Mouse (Mus musculus): ENCODE results near the gene Imp4. TPM values are rescaled to one million over a fixed set of nuclear protein-coding genes. Genes with fewer than 3 reads are reported as not detected.

Gene Imp4
- polyA plus RNA-seq (2015; fragmentation: Nextera tagmentation; extraction: Ambion mirVana) = 73.8 and 81.4 TPM in 2 replicates

DNA sequence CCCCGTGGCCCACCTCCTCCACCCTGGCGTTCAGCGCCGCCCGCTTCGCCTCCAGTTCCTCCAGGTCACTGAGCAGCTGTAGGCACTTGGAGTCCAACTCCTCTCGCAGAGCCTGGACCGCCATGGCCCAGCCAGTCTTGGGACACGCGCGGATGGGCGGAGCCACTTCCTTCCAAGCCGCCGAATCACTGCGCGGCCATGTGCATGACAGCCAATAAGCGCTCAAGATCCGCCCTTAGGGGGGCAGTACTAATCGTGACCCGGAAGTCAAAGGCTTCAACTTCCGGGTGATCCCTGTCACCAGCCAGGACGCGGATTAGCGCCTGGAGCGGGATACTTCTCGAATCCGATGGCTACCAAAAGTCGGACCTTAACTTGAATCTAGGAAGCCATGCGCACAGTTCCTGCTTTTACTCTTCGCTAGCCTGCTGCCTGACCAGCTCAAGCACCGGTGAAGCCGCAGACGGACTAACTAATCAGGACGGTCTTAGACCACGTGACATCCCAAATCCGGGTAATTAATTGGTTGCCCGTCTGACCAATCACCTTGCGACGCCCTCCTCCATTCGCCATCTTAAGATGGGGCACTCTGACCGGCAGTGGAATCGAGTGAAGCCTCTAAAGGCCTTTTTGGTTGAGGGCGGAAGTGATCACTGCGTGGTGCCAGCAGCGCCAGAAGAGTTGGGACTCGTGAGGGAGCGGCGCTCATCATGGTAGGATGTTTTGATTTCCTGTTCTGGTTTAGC, at the start of gene Imp4, which contains the start of gene Ccdc115:
Imp4 (plus strand) TSS at position 637 of the 746 bp plus-strand sequence.
Ccdc115 (minus strand) TSS at position 458 of the 746 bp plus-strand sequence.
- H3K9ac ChIP-seq = peak within 1 kb of the TSS; percentile 73
- under 1% methylated on average over 48 of the region's 48 CpGs for WGBS (ENCODE audit: insufficient replicate concordance)
- ATAC-seq (ENCODE audit: low read depth) = peak; percentile 92
- H3K27me3 ChIP-seq = no peaks in the 10 kb centered on the region
- no peaks in the 10 kb centered on the region for H3K9me3 ChIP-seq (replicated peaks)
- H3K4me1 ChIP-seq (replicated peaks) = peaks cover 43% of the 10 kb centered on the region
- H3K4me3 ChIP-seq (replicated peaks) = peak within 1 kb of the TSS; percentile 75
- peak; percentile 96 for DNase-seq
- peak within 1 kb of the TSS; percentile 79 for H3K4me2 ChIP-seq
- H3K36me3 ChIP-seq = peaks cover 27% of the 10 kb centered on the region
- H3K27ac ChIP-seq = peak within 1 kb of the TSS; percentile 16; the same call in 1 of the 2 replicates

DNA sequence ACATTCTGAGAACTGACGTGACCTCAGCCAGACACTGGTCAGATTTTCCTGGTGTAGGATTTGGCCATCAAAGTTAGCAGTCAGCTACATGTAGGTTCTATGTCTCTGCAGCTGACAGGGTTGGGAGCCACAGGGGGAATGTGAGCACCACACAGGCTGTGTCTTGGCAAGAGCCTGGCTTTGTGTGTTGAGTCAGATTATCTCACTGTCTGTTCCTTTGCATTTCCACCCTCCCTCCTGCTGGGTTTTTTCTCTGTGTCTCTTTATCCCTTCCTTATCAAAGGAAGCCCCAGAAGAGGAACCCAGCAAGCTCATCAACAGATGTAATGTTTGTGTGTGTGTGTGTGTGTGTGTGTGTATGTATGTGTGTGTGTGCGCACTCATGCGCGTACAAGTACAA, 43.3 kb upstream of the Imp4 start:
- no peaks in the 10 kb centered on the region for H3K36me3 ChIP-seq
- no peaks in the 10 kb centered on the region for H3K27me3 ChIP-seq
- ATAC-seq (ENCODE audit: low read depth) (no peak), DNase-seq (no peak)
- no peaks in the 10 kb centered on the region for H3K9me3 ChIP-seq (replicated peaks)
- no peak overlapping the region for H3K9ac ChIP-seq
- H3K4me2 ChIP-seq = no peak overlapping the region
- no peak overlapping the region for H3K27ac ChIP-seq
- no peaks in the 10 kb centered on the region for H3K4me1 ChIP-seq (replicated peaks)
- no peak overlapping the region for H3K4me3 ChIP-seq (replicated peaks)
- 71% methylated on average over 4 of the region's 4 CpGs for WGBS (ENCODE audit: insufficient replicate concordance)

DNA sequence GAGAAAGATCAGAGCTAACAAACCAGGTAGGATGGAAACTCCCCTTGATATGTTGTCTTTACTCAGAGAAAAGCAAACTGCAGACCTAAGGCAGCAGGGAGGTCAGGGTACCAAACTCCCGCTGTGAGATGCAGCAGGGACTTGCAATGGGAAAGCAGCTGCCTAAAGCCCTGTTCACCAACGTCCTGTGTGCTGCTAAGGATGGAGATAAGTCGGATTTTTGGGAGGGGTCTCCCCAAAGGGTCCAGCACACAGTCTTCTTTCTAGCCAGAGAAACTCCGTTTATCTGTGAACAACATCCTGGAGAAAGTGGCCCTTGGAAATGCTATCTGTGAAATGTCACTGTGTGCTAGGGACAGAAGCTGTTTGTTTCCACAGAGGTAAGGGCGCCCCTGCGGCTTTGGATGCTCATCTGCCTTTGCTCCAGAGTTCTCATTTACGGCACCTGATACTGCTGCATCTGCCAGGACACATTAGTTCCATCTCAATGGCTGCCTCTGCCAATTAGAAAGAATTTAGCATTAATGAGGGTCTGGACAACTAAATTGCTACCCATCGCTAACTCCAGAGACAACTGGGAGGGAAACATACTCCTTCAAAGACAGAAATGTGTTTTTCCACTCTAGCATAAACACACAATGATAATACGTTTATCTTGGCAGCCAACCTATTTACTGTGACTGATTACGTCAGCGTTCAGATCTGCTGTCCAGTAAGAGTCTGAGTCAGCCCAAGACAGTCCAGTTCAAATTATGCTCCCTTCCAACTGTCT, 40.3 kb upstream of the Imp4 start:
- Histone ChIP-seq H3K9ac (no peak overlapping the region), H3K4me1 (replicated peaks) (no peaks in the 10 kb centered on the region), H3K27me3 (no peaks in the 10 kb centered on the region), H3K4me2 (no peak overlapping the region), H3K36me3 (no peaks in the 10 kb centered on the region), H3K9me3 (replicated peaks) (no peaks in the 10 kb centered on the region), H3K4me3 (replicated peaks) (no peak overlapping the region), H3K27ac (no peak overlapping the region)
- WGBS (ENCODE audit: insufficient replicate concordance) = 45% methylated on average over 11 of the region's 11 CpGs
- ATAC-seq (ENCODE audit: low read depth) (no peak), DNase-seq (no peak)

DNA sequence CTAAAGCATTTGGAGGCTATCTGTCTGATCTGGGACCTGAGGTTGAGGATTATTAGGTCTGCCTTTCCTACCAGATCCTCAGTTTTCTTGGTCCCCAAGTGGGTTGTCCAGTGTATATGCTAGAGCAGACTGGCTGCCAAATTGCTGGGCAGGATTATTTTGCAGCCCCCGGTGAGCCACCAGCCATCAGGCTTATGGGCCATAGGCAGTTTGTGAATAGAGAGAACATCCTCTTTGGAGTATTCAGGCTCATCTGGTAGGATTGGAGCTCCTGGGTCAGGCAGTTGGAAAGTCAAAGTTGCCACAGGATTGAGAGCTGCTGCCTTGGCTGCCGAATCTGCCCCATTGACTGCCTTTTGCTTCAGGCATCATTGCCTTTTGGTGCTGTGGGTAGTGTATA, 11.2 kb upstream of the Imp4 start:
- Histone ChIP-seq H3K36me3 (peaks cover 21% of the 10 kb centered on the region), H3K4me2 (no peak overlapping the region), H3K4me1 (replicated peaks) (peaks cover 8% of the 10 kb centered on the region), H3K9ac (no peak overlapping the region), H3K27ac (no peak overlapping the region), H3K9me3 (replicated peaks) (peaks cover 30% of the 10 kb centered on the region), H3K4me3 (replicated peaks) (no peak overlapping the region), H3K27me3 (no peaks in the 10 kb centered on the region)
- no peak for ATAC-seq (ENCODE audit: low read depth)
- no peak for DNase-seq
- 76% methylated on average over 2 of the region's 2 CpGs for WGBS (ENCODE audit: insufficient replicate concordance)

DNA sequence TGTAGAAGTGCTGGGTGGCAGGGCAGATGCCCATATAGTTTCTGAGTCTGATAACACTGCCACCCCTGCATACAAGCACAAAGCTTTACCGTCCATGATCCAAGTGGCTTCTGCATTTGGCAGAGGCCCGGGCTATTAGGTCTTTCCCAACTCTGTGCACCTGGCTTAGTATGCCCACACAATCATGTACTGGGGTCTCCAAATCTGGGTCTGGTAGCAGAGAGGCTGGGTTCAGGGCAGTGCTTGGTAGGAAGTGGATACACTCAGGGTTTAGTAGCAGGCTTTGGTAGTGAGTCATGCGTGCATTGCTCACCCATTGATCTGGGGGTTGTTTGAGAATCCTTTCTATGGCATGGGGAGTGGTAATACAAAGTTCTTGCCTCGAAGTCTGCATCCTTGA, 10.4 kb upstream of the Imp4 start:
- H3K27me3 ChIP-seq = no peaks in the 10 kb centered on the region
- H3K4me3 ChIP-seq (replicated peaks) = no peak overlapping the region
- peaks cover 30% of the 10 kb centered on the region for H3K9me3 ChIP-seq (replicated peaks)
- no peak overlapping the region for H3K4me2 ChIP-seq
- peaks cover 21% of the 10 kb centered on the region for H3K36me3 ChIP-seq
- DNase-seq = no peak
- 74% methylated on average over 4 of the region's 4 CpGs for WGBS (ENCODE audit: insufficient replicate concordance)
- H3K27ac ChIP-seq = no peak overlapping the region
- H3K4me1 ChIP-seq (replicated peaks) = peaks cover 16% of the 10 kb centered on the region
- no peak for ATAC-seq (ENCODE audit: low read depth)
- H3K9ac ChIP-seq = no peak overlapping the region

DNA sequence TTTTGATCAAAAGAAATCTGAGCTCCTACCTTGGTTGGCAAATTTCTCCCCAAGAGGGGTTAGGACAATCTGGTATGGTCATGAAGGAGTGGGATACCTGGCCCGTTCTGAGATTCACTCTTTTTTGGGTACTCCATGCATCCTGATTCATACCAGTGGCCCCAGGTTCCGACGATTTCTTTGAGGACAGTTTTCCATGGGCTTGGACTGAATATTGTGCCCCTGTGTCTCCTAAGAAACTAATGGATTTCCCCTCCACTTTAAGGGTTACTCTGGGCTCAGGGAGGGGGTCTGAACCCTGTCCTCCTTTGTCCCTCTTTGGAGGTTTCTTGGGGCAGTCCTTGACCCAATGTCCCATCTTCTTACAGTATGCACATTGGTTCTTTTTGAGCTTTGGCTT, 8.7 kb upstream of the Imp4 start:
- Histone ChIP-seq H3K4me3 (replicated peaks) (no peak overlapping the region), H3K9me3 (replicated peaks) (peaks cover 30% of the 10 kb centered on the region), H3K36me3 (peaks cover 21% of the 10 kb centered on the region), H3K27me3 (no peaks in the 10 kb centered on the region), H3K9ac (no peak overlapping the region), H3K4me2 (no peak overlapping the region), H3K27ac (no peak overlapping the region), H3K4me1 (replicated peaks) (peaks cover 28% of the 10 kb centered on the region)
- DNase-seq (no peak), ATAC-seq (ENCODE audit: low read depth) (no peak)
- WGBS (ENCODE audit: insufficient replicate concordance) = 75% methylated on average over 3 of the region's 3 CpGs

DNA sequence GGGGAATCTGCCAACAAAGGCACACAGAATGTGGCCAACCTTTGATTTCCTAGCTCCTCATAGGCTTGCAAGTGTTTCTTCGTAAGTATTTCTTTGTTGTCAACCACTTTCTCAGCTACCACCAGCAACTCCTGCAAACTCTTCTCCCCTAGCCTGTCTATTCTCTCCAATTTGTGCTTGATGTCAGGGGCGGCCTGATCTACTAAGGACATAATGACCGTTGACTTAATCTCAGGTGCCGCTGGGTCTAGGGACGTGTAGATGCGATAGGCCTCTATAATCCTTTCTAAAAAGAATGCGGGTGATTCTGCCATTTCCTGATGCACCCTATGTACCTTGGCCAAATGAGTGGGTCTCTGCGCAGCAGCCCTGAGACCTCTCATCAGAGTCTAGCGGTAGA, 8.2 kb upstream of the Imp4 start:
- no peaks in the 10 kb centered on the region for H3K27me3 ChIP-seq
- H3K4me2 ChIP-seq = no peak overlapping the region
- H3K4me3 ChIP-seq (replicated peaks) = no peak overlapping the region
- peaks cover 32% of the 10 kb centered on the region for H3K4me1 ChIP-seq (replicated peaks)
- WGBS (ENCODE audit: insufficient replicate concordance) = 85% methylated on average over 9 of the region's 9 CpGs
- peaks cover 30% of the 10 kb centered on the region for H3K9me3 ChIP-seq (replicated peaks)
- H3K27ac ChIP-seq = no peak overlapping the region
- DNase-seq (no peak), ATAC-seq (ENCODE audit: low read depth) (no peak)
- H3K36me3 ChIP-seq = peaks cover 21% of the 10 kb centered on the region
- no peak overlapping the region for H3K9ac ChIP-seq

DNA sequence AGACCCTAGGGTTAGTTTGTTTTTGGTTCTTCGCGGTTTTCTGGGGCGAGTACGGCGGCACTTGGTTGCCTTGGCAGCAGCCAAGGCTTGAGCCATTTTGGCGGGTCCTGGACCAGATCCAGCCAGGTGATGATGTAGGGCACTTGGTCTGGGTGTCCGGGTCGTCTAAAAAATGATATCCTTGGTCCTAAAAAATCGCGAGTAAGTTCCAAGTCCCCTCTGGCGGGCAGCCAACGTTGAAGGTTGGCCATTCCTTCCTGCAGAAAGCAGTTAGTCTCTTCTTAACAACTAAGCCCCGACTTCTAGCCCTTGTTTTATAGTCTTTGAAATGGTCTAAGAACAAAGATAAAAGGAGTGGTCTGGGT, 7.3 kb upstream of the Imp4 start:
- WGBS (ENCODE audit: insufficient replicate concordance) = 60% methylated on average over 13 of the region's 13 CpGs
- Histone ChIP-seq H3K4me3 (replicated peaks) (peak overlapping the region; percentile 78), H3K4me1 (replicated peaks) (peaks cover 32% of the 10 kb centered on the region), H3K36me3 (peaks cover 23% of the 10 kb centered on the region), H3K9ac (no peak overlapping the region), H3K4me2 (peak overlapping the region; percentile 73), H3K27ac (no peak overlapping the region), H3K27me3 (no peaks in the 10 kb centered on the region), H3K9me3 (replicated peaks) (peaks cover 30% of the 10 kb centered on the region)
- ATAC-seq (ENCODE audit: low read depth) (no peak), DNase-seq (no peak)

DNA sequence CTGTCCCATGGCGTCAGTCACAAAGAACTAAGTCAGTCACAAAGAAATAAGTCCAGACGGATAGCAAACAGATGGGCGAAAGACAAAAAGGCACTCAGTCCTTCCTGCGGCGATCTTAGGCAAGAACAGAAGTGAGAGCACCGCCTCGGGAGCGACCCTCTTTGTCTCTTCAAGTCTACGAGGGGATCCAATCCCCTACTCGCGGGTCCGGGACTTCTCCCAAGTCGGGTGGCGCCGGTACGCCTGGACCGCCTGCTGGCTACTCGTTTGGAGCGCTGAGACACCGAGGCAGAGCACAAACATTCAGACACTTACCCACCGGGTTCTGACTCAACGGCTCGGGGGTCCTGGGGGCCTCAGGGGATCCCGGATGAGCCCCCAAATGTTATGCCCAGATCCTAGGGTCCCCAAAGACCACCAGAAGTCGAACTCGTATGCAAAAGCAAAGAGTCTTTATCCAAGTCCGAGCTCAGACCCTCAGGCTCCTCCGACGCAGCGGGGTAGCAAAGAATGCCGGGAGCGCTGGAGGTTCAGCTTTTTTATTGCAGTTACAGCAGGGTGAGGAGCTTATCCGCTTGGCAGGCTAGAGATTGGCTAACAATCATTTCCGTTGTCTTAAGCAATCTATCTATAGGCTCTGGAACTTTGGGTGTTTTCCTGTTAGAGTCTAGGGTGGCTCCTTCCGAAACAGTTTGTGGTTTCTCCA, 6.7 kb upstream of the Imp4 start:
- Histone ChIP-seq H3K9ac (peak overlapping the region; percentile 54), H3K27me3 (no peaks in the 10 kb centered on the region)

DNA sequence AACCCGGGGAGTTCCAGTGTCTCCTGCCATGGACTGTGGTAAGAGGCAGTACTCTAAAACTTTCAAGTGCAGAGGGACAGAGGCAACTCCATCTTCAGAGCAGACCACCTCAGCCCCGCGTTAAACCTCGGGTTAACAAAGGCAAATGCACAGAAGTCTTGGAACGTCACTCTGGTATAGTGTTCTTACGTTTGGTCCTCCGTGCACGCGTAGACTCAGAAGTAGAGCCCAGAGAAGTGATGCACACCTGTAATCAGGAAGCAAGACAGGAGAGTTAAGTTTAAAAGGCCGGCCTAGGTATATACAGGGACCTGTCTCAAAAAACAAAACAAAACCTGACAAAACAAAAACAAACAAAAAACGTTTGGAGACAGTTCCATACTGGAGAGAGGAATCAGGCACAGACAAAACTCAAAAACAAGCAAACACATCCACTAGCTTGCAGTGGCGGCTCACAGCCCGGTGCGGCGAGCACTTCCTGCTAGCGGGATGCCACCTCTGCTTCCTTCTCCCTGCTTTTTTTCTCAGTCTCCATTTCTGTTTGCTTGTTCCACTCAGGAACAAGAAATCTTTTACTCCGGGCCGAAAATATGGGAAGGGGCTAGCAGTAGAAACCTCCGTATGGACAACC, 5.6 kb upstream of the Imp4 start:
- no peak for ATAC-seq (ENCODE audit: low read depth)
- Histone ChIP-seq H3K4me1 (replicated peaks) (peaks cover 45% of the 10 kb centered on the region), H3K27me3 (no peaks in the 10 kb centered on the region), H3K9me3 (replicated peaks) (peaks cover 29% of the 10 kb centered on the region), H3K4me3 (replicated peaks) (peak overlapping the region; percentile 78), H3K36me3 (peaks cover 26% of the 10 kb centered on the region), H3K27ac (peak overlapping the region; percentile 7; the same call in 1 of the 2 replicates), H3K4me2 (peak overlapping the region; percentile 73), H3K9ac (peak overlapping the region; percentile 62)
- DNase-seq = no peak
- WGBS (ENCODE audit: insufficient replicate concordance) = 14% methylated on average over 19 of the region's 19 CpGs

More for the DNA sequence above, 6.7 kb upstream of the Imp4 start:
- Histone ChIP-seq H3K4me2 (peak overlapping the region; percentile 73), H3K9me3 (replicated peaks) (peaks cover 30% of the 10 kb centered on the region), H3K4me1 (replicated peaks) (peaks cover 36% of the 10 kb centered on the region), H3K27ac (peak overlapping the region; percentile 25), H3K4me3 (replicated peaks) (peak overlapping the region; percentile 78), H3K36me3 (peaks cover 26% of the 10 kb centered on the region)
- 24% methylated on average over 35 of the region's 35 CpGs for WGBS (ENCODE audit: insufficient replicate concordance)
- peak; percentile 32 for DNase-seq
- ATAC-seq (ENCODE audit: low read depth) = 0 out of 2 replicates have a peak, but pooled peaks have one; percentile 33

Measured in liver, embryonic 13.5 days (tissue).